Mouse (Mus musculus): ENCODE data around the gene Wbp2. TPM values are rescaled to one million over a fixed set of nuclear protein-coding genes. Genes with fewer than 3 reads are reported as not detected.

Wbp2 gene
- polyA plus RNA-seq, 1 experiment from 2014 or later: 183 TPM

DNA sequence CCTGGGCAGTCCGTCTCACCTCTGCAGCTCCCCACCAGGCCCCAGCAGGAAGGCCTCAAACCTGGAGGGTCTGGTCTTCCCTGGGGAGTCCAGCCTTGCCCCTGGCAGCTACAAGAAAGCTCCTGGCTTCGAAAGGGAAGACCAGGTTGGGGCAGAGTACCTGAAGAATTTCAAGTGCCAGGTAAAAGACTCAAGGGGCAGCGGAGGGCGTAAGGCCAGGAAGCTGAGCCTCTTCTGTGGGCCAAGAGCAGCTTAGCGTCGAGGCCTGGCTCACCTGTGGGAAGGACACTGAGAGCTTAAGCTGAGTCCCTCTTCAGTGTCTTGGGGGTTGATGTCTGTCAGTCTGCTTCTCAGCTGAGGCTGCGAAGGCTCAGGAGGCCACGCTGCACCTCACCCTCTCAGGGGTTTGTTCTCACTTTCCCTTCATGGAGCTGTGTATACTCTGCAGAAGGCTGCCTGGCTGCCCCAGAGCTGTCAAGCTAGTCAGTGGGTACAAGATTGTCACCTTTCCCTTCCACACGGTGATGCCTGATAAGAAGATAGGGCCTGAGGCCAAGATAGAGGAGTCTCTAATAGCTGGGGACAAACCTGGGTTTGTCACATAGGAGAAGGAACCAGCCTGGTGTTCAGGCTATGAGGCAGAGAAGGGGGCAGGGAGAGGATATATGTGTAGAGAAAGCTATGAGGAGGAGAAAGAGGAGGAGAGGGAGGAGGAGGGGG, 33.1 kb downstream of the Wbp2 start:
- no peak overlapping the region for H3K4me2 ChIP-seq (ENCODE audit: low read length)
- H3K9me3 ChIP-seq (ENCODE audit: control insufficient read depth, low read length): no peaks in the 10 kb centered on the region
- no peak overlapping the region for H3K4me3 ChIP-seq (ENCODE audit: low read length)
- ATAC-seq: no peak
- H3K36me3 ChIP-seq (ENCODE audit: control insufficient read depth, insufficient read depth, low read length): peaks cover 57% of the 10 kb centered on the region
- WGBS: 95% methylated on average over 9 of the region's 9 CpGs
- no peaks in the 10 kb centered on the region for H3K27me3 ChIP-seq (replicated peaks; ENCODE audit: control insufficient read depth, insufficient read depth, low read length)
- H3K27ac ChIP-seq (ENCODE audit: low read depth, low read length): no peak overlapping the region
- H3K9ac ChIP-seq (ENCODE audit: low read depth, low read length): no peak overlapping the region
- H3K4me1 ChIP-seq (ENCODE audit: control insufficient read depth, insufficient read depth, low read depth, low read length): no peaks in the 10 kb centered on the region

DNA sequence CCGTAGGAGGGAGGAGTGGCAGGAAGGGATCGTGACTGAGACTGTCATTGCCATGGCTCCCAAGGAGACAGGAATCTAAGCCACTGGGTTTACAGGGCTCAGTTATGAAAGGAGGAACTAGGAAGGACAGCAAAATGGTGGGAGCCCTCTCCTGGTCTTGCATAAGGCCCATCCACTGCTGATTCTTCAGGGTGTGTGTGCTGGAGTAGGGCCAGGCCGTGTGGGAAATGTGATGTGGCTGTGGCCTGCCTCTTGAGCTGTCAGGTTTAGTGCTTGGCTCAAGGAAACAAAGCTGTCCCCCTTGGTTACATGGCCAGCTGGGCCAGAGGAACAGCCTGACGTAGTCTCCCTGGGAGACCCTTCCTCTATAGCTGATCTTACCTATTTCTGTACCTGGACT, 36.6 kb downstream of the Wbp2 start:
- no peaks in the 10 kb centered on the region for H3K4me1 ChIP-seq (ENCODE audit: control insufficient read depth, insufficient read depth, low read depth, low read length)

DNA sequence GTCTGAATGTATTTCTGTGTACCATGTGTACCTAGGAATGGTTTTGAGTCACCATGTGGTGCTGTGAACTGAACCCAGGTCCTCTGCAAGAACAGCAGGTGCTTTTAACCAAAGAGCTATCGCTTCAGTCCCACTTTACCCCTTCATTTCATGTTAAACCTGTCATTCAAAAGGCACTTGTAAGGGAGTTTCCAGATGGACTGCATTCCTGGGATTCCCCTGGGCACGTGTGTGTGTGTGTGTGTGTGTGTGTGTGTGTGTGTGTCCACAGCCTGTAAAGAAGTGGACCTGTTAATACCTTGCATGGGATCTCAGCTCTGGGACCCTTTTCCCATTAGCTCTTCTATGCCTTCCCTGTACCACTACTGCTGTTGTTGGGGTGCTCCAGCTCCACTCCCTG, 37.2 kb downstream of the Wbp2 start:
- H3K36me3 ChIP-seq (ENCODE audit: control insufficient read depth, insufficient read depth, low read length): peaks cover 35% of the 10 kb centered on the region

More for the DNA sequence above, 36.6 kb downstream of the Wbp2 start:
- Histone ChIP-seq H3K27ac (ENCODE audit: low read depth, low read length) (no peak overlapping the region), H3K36me3 (ENCODE audit: control insufficient read depth, insufficient read depth, low read length) (peaks cover 41% of the 10 kb centered on the region), H3K4me3 (ENCODE audit: low read length) (no peak overlapping the region), H3K9me3 (ENCODE audit: control insufficient read depth, low read length) (no peaks in the 10 kb centered on the region), H3K4me2 (ENCODE audit: low read length) (no peak overlapping the region), H3K9ac (ENCODE audit: low read depth, low read length) (no peak overlapping the region), H3K27me3 (replicated peaks; ENCODE audit: control insufficient read depth, insufficient read depth, low read length) (no peaks in the 10 kb centered on the region)
- 82% methylated on average over 4 of the region's 4 CpGs for WGBS
- ATAC-seq: no peak

DNA sequence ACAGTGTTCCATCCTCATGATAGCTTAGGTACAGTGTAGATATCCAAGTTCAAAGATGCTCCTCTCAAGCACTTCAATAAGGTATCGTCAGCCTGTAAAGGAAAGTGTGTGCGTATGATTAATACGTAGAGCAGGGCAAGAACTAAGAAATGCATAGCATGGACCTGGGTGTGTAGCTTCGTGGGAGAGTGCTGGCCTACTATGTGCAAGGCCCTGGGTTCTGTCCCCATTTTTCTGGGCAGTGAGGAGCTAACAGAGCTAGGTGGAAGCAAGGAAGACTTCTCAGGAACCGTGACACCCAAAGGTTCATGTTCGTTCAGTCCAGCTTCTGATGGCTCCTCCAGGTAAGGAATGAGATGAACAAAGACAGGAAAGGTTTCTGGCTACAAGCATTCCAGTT, 41.6 kb downstream of the Wbp2 start:
- WGBS: 93% methylated on average over 6 of the region's 6 CpGs

More for the DNA sequence above, 37.2 kb downstream of the Wbp2 start:
- Histone ChIP-seq H3K9me3 (ENCODE audit: control insufficient read depth, low read length) (no peaks in the 10 kb centered on the region), H3K27me3 (replicated peaks; ENCODE audit: control insufficient read depth, insufficient read depth, low read length) (no peaks in the 10 kb centered on the region), H3K4me1 (ENCODE audit: control insufficient read depth, insufficient read depth, low read depth, low read length) (no peaks in the 10 kb centered on the region), H3K4me3 (ENCODE audit: low read length) (no peak overlapping the region), H3K27ac (ENCODE audit: low read depth, low read length) (no peak overlapping the region), H3K4me2 (ENCODE audit: low read length) (no peak overlapping the region), H3K9ac (ENCODE audit: low read depth, low read length) (no peak overlapping the region)
- 96% methylated on average over 2 of the region's 2 CpGs for WGBS
- ATAC-seq: no peak

DNA sequence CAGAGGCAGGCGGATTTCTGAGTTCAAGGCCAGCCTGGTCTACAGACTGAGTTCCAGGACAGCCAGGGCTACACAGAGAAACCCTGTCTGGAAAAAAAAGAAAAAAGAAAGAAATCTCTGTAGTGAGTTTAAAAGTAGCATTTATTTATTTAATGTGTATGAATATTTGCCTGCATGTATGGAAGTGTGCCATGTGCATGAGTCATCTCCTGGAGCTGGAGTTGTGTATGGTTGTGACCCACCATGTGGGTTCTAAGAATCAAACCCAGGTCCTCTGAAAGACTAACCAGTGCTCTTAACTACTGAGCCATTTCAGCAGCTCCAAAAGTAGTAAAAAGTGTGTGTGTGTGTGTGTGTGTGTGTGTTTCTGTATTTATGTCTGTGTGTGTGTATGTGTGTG, 43.5 kb downstream of the Wbp2 start:
- Histone ChIP-seq H3K4me1 (ENCODE audit: control insufficient read depth, insufficient read depth, low read depth, low read length) (no peaks in the 10 kb centered on the region), H3K27me3 (replicated peaks; ENCODE audit: control insufficient read depth, insufficient read depth, low read length) (no peaks in the 10 kb centered on the region), H3K9ac (ENCODE audit: low read depth, low read length) (no peak overlapping the region), H3K4me3 (ENCODE audit: low read length) (no peak overlapping the region), H3K36me3 (ENCODE audit: control insufficient read depth, insufficient read depth, low read length) (peaks cover 11% of the 10 kb centered on the region), H3K9me3 (ENCODE audit: control insufficient read depth, low read length) (no peaks in the 10 kb centered on the region), H3K4me2 (ENCODE audit: low read length) (no peak overlapping the region), H3K27ac (ENCODE audit: low read depth, low read length) (no peak overlapping the region)
- WGBS: 96% methylated on average over 1 of the region's 1 CpGs
- no peak for ATAC-seq

More for the DNA sequence above, 41.6 kb downstream of the Wbp2 start:
- H3K27me3 ChIP-seq (replicated peaks; ENCODE audit: control insufficient read depth, insufficient read depth, low read length): no peaks in the 10 kb centered on the region
- H3K4me3 ChIP-seq (ENCODE audit: low read length): no peak overlapping the region
- no peak overlapping the region for H3K4me2 ChIP-seq (ENCODE audit: low read length)
- no peak for ATAC-seq
- no peak overlapping the region for H3K27ac ChIP-seq (ENCODE audit: low read depth, low read length)
- no peak overlapping the region for H3K9ac ChIP-seq (ENCODE audit: low read depth, low read length)
- H3K4me1 ChIP-seq (ENCODE audit: control insufficient read depth, insufficient read depth, low read depth, low read length): no peaks in the 10 kb centered on the region
- no peaks in the 10 kb centered on the region for H3K9me3 ChIP-seq (ENCODE audit: control insufficient read depth, low read length)
- peaks cover 24% of the 10 kb centered on the region for H3K36me3 ChIP-seq (ENCODE audit: control insufficient read depth, insufficient read depth, low read length)

DNA sequence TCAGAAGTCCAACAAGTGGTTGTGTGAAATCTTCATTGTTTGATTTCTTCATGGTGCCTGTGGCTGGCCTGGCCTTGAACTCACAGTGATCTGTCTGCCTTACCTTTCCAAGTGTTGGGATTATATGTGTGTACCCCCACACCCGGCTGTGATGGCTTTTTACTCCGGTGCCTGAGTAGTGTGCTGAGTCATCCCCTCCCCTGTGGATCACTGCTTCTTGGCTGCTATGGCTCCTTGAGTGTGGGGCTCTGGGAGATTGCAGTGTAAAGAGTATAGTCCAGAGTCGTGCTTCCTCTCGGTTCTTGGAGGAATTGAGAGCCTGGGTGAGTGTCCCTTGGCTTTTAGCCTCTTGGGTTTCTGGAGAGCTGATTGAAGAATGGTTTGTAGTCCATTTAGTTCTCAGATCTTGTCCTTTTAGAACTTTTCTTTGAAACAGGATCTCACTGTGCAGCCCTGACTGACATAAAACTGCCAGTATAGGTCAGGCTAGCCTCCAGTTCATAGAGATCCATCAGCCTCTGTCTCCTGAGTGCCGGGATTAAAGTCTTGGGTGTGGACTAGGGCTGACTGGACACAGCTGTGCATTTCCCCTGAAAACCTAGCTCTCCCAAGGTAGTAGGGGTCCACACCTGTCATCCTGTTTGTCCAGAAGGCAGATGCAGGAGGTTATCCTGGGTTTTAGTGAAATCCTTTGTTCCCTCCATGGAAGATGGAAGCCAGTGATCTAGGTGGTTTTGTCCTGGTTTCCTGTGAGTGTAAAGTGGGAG, 44.2 kb downstream of the Wbp2 start:
- ATAC-seq: no peak
- Histone ChIP-seq H3K4me2 (ENCODE audit: low read length) (no peak overlapping the region), H3K4me3 (ENCODE audit: low read length) (no peak overlapping the region), H3K27me3 (replicated peaks; ENCODE audit: control insufficient read depth, insufficient read depth, low read length) (no peaks in the 10 kb centered on the region), H3K9ac (ENCODE audit: low read depth, low read length) (no peak overlapping the region), H3K9me3 (ENCODE audit: control insufficient read depth, low read length) (no peaks in the 10 kb centered on the region), H3K27ac (ENCODE audit: low read depth, low read length) (no peak overlapping the region), H3K36me3 (ENCODE audit: control insufficient read depth, insufficient read depth, low read length) (peaks cover 9% of the 10 kb centered on the region; the same call in 1 of the 2 replicates), H3K4me1 (ENCODE audit: control insufficient read depth, insufficient read depth, low read depth, low read length) (no peaks in the 10 kb centered on the region)
- WGBS: 93% methylated on average over 5 of the region's 5 CpGs

DNA sequence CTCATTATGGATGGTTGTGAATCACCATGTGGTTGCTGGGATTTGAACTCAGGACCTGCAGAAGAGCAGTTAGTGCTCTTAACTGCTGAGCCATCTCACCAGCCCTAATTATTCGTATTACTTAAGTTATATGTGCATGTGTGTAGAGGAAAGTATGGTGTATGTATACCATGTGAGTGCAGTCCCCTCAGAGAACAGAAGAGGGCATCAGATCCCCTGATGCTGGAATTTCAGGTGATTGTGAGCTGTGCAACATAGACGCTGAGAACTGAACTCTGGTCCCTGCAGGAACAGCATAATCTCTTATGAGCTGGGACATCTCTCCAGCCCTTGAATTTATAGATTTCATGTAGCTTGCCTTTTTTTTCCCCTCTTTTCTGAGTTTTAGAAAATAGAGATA, 45.0 kb downstream of the Wbp2 start:
- Histone ChIP-seq H3K27me3 (replicated peaks; ENCODE audit: control insufficient read depth, insufficient read depth, low read length) (no peaks in the 10 kb centered on the region), H3K36me3 (ENCODE audit: control insufficient read depth, insufficient read depth, low read length) (peaks cover 7% of the 10 kb centered on the region; the same call in 1 of the 2 replicates)
- 100% methylated on average over 2 of the region's 2 CpGs for WGBS

DNA sequence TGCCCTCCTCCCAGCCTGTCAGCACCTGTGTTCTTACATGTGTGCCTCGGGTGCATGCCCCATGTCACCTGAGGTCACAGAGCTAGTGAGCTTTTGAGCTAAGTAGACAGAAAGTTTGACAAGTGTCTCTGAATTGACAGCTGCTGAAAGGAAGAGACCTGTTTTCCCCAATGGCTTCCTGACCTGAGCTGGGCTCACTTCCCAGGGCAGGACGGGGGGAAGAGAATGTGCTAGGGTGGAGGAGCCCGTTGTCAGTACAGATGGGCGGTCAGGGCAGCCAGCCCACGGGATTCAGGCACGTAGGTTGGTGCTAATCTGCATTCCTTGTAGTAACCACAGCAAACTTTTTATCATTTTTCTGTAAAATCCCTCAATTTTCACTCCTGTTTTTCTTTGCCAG, 46.2 kb downstream of the Wbp2 start:
- no peak overlapping the region for H3K27ac ChIP-seq (ENCODE audit: low read depth, low read length)
- H3K27me3 ChIP-seq (replicated peaks; ENCODE audit: control insufficient read depth, insufficient read depth, low read length): no peaks in the 10 kb centered on the region
- H3K4me2 ChIP-seq (ENCODE audit: low read length): no peak overlapping the region
- H3K36me3 ChIP-seq (ENCODE audit: control insufficient read depth, insufficient read depth, low read length): peaks cover 7% of the 10 kb centered on the region; the same call in 1 of the 2 replicates
- H3K4me3 ChIP-seq (ENCODE audit: low read length): no peak overlapping the region
- H3K4me1 ChIP-seq (ENCODE audit: control insufficient read depth, insufficient read depth, low read depth, low read length): no peaks in the 10 kb centered on the region
- H3K9ac ChIP-seq (ENCODE audit: low read depth, low read length): no peak overlapping the region
- no peak for ATAC-seq
- H3K9me3 ChIP-seq (ENCODE audit: control insufficient read depth, low read length): no peaks in the 10 kb centered on the region
- 89% methylated on average over 6 of the region's 6 CpGs for WGBS

More for the DNA sequence above, 45.0 kb downstream of the Wbp2 start:
- ATAC-seq: no peak
- Histone ChIP-seq H3K4me1 (ENCODE audit: control insufficient read depth, insufficient read depth, low read depth, low read length) (no peaks in the 10 kb centered on the region), H3K4me3 (ENCODE audit: low read length) (no peak overlapping the region), H3K9me3 (ENCODE audit: control insufficient read depth, low read length) (no peaks in the 10 kb centered on the region), H3K9ac (ENCODE audit: low read depth, low read length) (no peak overlapping the region), H3K4me2 (ENCODE audit: low read length) (no peak overlapping the region), H3K27ac (ENCODE audit: low read depth, low read length) (no peak overlapping the region)

DNA sequence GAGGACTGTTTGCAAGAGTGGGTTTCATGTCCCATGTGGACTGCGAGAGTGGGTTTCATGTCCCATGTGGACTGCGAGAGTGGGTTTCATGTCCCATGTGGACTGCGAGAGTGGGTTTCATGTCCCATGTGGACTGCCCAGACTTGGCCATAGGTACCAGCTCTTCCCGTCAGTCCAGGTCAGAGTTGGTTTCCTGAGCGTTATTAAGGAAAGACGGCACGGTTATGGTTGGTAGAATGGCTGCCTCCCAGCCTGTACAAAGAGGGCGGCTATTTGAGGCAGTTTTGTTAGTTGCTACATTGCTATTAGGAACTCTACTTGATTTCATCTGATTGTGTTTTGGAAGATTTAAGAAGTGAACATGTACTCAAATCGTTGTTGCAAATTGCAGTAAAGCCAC, 49.0 kb downstream of the Wbp2 start:
- Histone ChIP-seq H3K36me3 (ENCODE audit: control insufficient read depth, insufficient read depth, low read length) (peaks cover 7% of the 10 kb centered on the region; the same call in 1 of the 2 replicates), H3K4me3 (ENCODE audit: low read length) (no peak overlapping the region), H3K4me2 (ENCODE audit: low read length) (no peak overlapping the region), H3K9ac (ENCODE audit: low read depth, low read length) (no peak overlapping the region), H3K4me1 (ENCODE audit: control insufficient read depth, insufficient read depth, low read depth, low read length) (peaks cover 1% of the 10 kb centered on the region; the same call in 1 of the 2 replicates), H3K27ac (ENCODE audit: low read depth, low read length) (no peak overlapping the region), H3K27me3 (replicated peaks; ENCODE audit: control insufficient read depth, insufficient read depth, low read length) (no peaks in the 10 kb centered on the region), H3K9me3 (ENCODE audit: control insufficient read depth, low read length) (no peaks in the 10 kb centered on the region)
- WGBS: 93% methylated on average over 9 of the region's 9 CpGs
- ATAC-seq: no peak
